Mouse (Mus musculus) adrenal gland, postnatal 14 days (tissue): ENCODE data around the gene Ccdc89. TPM values are rescaled to one million over a fixed set of nuclear protein-coding genes. Genes with fewer than 3 reads are reported as not detected.

Experiments
- DNase-seq: peaks from one replicate; pipeline ENCODE4 v3.0.0; 2021; ENCODE audit warnings: mixed read lengths
- total RNA-seq: library from RNA; stranded (reverse); gene quantifications from 2 replicates; pipeline ENCODE4 v1.2.3, GENCODE M21; 2021

The Ccdc89 gene
- total RNA-seq, 1 experiment from 2014 or later: 0.37 TPM

DNA sequence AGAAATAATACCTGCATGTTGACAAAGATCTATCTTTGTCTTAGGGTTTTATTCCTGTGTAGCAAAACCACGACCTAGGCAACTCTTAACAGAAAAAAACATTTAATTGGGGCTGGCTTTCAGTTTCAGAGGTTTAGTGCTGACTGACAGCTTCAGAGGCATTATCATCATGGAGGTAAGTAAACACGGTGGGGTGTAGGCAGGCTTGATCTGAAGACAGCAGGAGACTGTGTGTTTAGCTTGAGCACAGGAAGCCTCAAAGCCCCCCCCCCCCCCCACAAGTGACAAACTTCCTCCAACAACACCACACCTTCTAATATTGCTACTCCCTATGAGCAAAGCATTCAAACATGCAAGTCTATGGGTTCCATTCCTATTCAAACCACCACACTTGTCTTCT is 47.1 kb downstream of the Ccdc89 start:
- DNase-seq: no peak

DNA sequence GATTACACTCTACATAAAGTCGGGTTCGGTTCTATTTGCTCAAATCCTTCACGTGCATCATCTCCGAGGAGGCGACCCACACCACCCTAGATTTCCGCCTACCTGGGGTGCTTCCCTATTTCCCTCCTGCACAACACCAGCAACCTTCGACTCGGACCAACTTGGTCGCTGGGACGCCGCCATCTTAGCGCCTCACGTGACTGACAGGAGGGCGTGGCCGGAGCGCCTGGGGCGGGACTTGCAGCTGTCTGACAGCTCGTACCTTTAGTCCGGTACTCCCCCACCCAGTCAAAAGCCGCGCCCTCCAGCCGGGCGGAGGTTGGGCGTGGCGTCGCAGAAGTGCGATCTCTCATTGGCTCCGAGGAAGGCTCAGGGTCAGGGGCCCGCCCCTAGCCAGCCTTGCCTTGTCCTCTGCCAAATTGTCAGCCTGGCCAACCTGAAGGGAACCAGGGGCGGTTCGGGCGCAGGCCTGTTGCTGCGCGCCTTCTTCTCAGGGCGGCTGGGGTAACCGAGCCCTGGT is 49.5 kb downstream of the Ccdc89 start, which contains the start of gene Tmem126b:
Gene Tmem126b, minus strand, starts transcription at position 209 of the 520 bp plus-strand sequence.
- DNase-seq: peak; percentile 99

DNA sequence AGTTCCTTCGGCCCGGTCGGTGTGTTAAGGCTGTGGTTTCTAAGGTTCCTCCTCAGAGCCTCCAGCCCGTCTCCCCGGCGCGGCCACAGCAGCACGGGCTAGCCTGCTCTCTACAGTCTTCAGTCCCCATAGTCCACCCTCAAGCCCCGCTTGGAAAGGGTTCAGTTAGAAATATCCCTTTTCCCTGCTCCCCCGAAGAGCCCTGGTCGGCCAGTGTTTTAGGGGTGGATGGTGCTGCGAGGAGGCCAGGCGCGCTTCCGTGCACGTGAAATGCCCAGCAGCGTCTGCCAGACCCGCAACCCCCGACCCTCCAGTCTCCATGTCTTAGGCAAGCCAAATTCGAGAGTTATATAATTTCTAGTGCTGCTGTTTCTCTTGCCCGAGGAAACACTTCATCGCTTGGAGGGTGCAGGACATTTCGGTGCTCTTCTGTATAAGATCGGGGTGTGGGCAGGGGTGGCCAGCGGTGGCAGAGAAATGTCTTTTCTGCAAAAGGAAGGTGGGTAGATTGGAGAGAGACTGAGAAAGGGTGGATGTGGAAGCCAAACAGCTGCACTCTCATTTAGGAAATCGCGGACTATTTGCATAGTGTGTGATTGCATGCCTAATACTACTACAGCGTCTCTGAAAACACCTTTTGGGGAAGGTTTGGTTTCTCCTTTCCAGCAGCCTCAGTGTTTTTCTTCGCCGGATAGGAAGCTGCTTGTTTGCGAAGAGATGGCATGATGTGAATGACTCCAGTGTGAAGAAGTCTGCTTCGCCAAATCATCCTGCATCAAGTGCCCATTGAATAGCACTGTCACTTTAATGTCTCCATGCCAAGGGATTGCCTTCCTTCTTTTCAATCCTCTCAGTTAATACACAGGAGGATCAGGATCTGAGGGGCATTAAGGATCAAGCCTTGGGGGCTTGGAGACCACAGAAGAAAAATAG is 50.2 kb downstream of the Ccdc89 start, which contains the start of gene Dlg2:
Gene Dlg2, plus strand, starts transcription at position 360 of the 933 bp plus-strand sequence.
- DNase-seq: peak; percentile 16

Other genes starting within 250 kb of the Ccdc89 start
- gene Ccdc83, start 160.8 kb upstream of the Ccdc89 start, total RNA-seq: not detected in 2 replicates
- gene Sytl2, start 124.3 kb upstream of the Ccdc89 start, total RNA-seq: 5.5 and 5.6 TPM in 2 replicates
- gene Crebzf, start 16.2 kb downstream of the Ccdc89 start, total RNA-seq: 64.3 and 77.7 TPM in 2 replicates
- gene Tmem126a, start 30.7 kb downstream of the Ccdc89 start, total RNA-seq: 66.4 and 68.2 TPM in 2 replicates
- 20.6 and 21.4 TPM in 2 replicates for gene Tmem126b, start 49.4 kb downstream of the Ccdc89 start, total RNA-seq
- gene Dlg2, start 50.1 kb downstream of the Ccdc89 start, total RNA-seq: 52.8 and 71.9 TPM in 2 replicates